Mouse (Mus musculus): ENCODE measurements around the gene Ispd. TPM values are rescaled to one million over a fixed set of nuclear protein-coding genes. Genes with fewer than 3 reads are reported as not detected.

Gene Ispd
- total RNA-seq, 2 experiments from 2014 or later = 13.1 to 13.4 TPM

- no peak for DNase-seq (ENCODE audit: low spot score in 2 of 2)
Observed at GRCm38 (mm10) chr12:36549474-36549873, 168.2 kb downstream of the Ispd start.

- DNase-seq (ENCODE audit: low spot score in 2 of 2) = no peak
Observed at GRCm38 (mm10) chr12:36554697-36555096, 173.4 kb downstream of the Ispd start.

- no peak for DNase-seq (ENCODE audit: low spot score in 2 of 2)
Observed at GRCm38 (mm10) chr12:36564146-36564545, 182.9 kb downstream of the Ispd start.

- DNase-seq (ENCODE audit: low spot score in 2 of 2) = no peak
Observed at GRCm38 (mm10) chr12:36566974-36567373, 185.7 kb downstream of the Ispd start.

GRCm38 (mm10) chr12:36570414-36571095 lies 189.3 kb downstream of the Ispd start:
- DNase-seq (ENCODE audit: low spot score in 2 of 2) = no peak

- peak in 1 of 2 experiments; percentile 34 for DNase-seq (ENCODE audit: low spot score in 2 of 2)
Observed at GRCm38 (mm10) chr12:36584828-36585227, 203.6 kb downstream of the Ispd start.

GRCm38 (mm10) chr12:36597539-36598250 lies 216.4 kb downstream of the Ispd start:
- no peak for DNase-seq (ENCODE audit: low spot score in 2 of 2)

- no peak for DNase-seq (ENCODE audit: low spot score in 2 of 2)
Observed at GRCm38 (mm10) chr12:36621960-36622736, 240.9 kb downstream of the Ispd start.

GRCm38 (mm10) chr12:36627204-36627603 lies 246.0 kb downstream of the Ispd start:
- no peak for DNase-seq (ENCODE audit: low spot score in 2 of 2)

GRCm38 (mm10) chr12:36632427-36632826 lies 251.2 kb downstream of the Ispd start:
- DNase-seq (ENCODE audit: low spot score in 2 of 2) = no peak

- no peak for DNase-seq (ENCODE audit: low spot score in 2 of 2)
Observed at GRCm38 (mm10) chr12:36647514-36647913, 266.3 kb downstream of the Ispd start.

- DNase-seq (ENCODE audit: low spot score in 2 of 2) = peak; percentile 57 to 59
Observed at GRCm38 (mm10) chr12:36662496-36662895, 281.2 kb downstream of the Ispd start.

- DNase-seq (ENCODE audit: low spot score in 2 of 2) = no peak
Observed at GRCm38 (mm10) chr12:36664783-36665182, 283.5 kb downstream of the Ispd start.

- DNase-seq (ENCODE audit: low spot score in 2 of 2) = peak in 1 of 2 experiments; percentile 29
Observed at GRCm38 (mm10) chr12:36666771-36667170, 285.5 kb downstream of the Ispd start.

GRCm38 (mm10) chr12:36670164-36670908 lies 289.1 kb downstream of the Ispd start:
- no peak for DNase-seq (ENCODE audit: low spot score in 2 of 2)

- DNase-seq (ENCODE audit: low spot score in 2 of 2) = peak in 1 of 2 experiments; percentile 42
Observed at GRCm38 (mm10) chr12:36670915-36671579, 289.8 kb downstream of the Ispd start.

GRCm38 (mm10) chr12:36674481-36674880 lies 293.2 kb downstream of the Ispd start:
- DNase-seq (ENCODE audit: low spot score in 2 of 2) = no peak

GRCm38 (mm10) chr12:36678220-36678619 lies 297.0 kb downstream of the Ispd start:
- no peak for DNase-seq (ENCODE audit: low spot score in 2 of 2)

- no peak for DNase-seq (ENCODE audit: low spot score in 2 of 2)
Observed at GRCm38 (mm10) chr12:36680883-36681505, 299.7 kb downstream of the Ispd start.

- DNase-seq (ENCODE audit: low spot score in 2 of 2) = no peak
Observed at GRCm38 (mm10) chr12:36681779-36682178, 300.5 kb downstream of the Ispd start.
